Mouse (Mus musculus) myocyte (in vitro differentiated cells): ENCODE measurements at regions not wholly inside any gene's neighbourhood (a gene's known extent, or its start where the extent isn't known, plus 50 kb on each side); places are given as distances from the start of the nearest gene placed in this dataset.

Experiments used
- H3K27me3 ChIP-seq: one replicate; pipeline ENCODE4 v1.6.1; 2011; ENCODE audit not compliant: control insufficient read depth, insufficient read depth, insufficient read length
- H3K36me3 ChIP-seq: one replicate; pipeline ENCODE4 v1.6.1; 2011; ENCODE audit not compliant: control insufficient read depth, insufficient read depth
- H3K4me2 ChIP-seq: one replicate; pipeline ENCODE4 v1.6.1; 2011; ENCODE audit warnings: low read depth, control low read depth
- H3K4me3 ChIP-seq: one replicate; pipeline ENCODE4 v1.5.1; 2011; ENCODE audit warnings: mild to moderate bottlenecking, control low read depth, moderate library complexity
- H3K79me2 ChIP-seq: one replicate; pipeline ENCODE4 v1.6.1; 2011; ENCODE audit not compliant: control insufficient read depth, insufficient read depth
- H3ac ChIP-seq: one replicate; pipeline ENCODE4 v1.6.1; 2011; ENCODE audit not compliant: control insufficient read depth, insufficient read length
- CEBPB ChIP-seq: IDR thresholded peaks from 2 replicates; pipeline ENCODE4 v1.6.1; 2011; ENCODE audit warnings: mild to moderate bottlenecking, moderate library complexity; ENCODE audit not compliant: poor library complexity, insufficient read depth, severe bottlenecking
- E2F4 ChIP-seq: IDR thresholded peaks from one replicate; pipeline ENCODE4 v1.6.1; 2011; ENCODE audit warnings: mild to moderate bottlenecking, control low read depth, moderate library complexity; ENCODE audit not compliant: insufficient read depth
- MAX ChIP-seq: IDR thresholded peaks from one replicate; pipeline ENCODE4 v1.6.1; 2011; ENCODE audit warnings: low read depth, mild to moderate bottlenecking, control low read depth
- MYOD1 ChIP-seq, 3 experiments: IDR thresholded peaks; one replicate each; pipeline ENCODE4 v1.6.1; 2011; ENCODE audit warnings: control low read depth in 2 of 3, low read depth in 2 of 3, mild to moderate bottlenecking in 2 of 3, moderate library complexity in 1 of 3; ENCODE audit not compliant: insufficient read length in 2 of 3, control insufficient read depth in 1 of 3
- MYOG ChIP-seq, 3 experiments: IDR thresholded peaks; one replicate each; pipeline ENCODE4 v1.6.1; 2011; ENCODE audit warnings: control low read depth in 2 of 3, low read depth in 2 of 3, mild to moderate bottlenecking in 2 of 3; ENCODE audit not compliant: insufficient read length in 2 of 3, control insufficient read depth in 1 of 3, insufficient read depth in 1 of 3
- POLR2A ChIP-seq: IDR thresholded peaks from one replicate; pipeline ENCODE4 v1.6.1; 2011; ENCODE audit warnings: low read depth, mild to moderate bottlenecking, control low read depth, moderate library complexity; ENCODE audit not compliant: insufficient read length
- POLR2AphosphoS2 ChIP-seq: IDR thresholded peaks from one replicate; pipeline ENCODE4 v1.6.1; 2011; ENCODE audit warnings: low read depth, control low read depth; ENCODE audit not compliant: insufficient read length
- REST ChIP-seq: IDR thresholded peaks from one replicate; pipeline ENCODE4 v1.6.1; 2011; ENCODE audit warnings: mild to moderate bottlenecking, control low read depth, moderate library complexity; ENCODE audit not compliant: insufficient read depth, insufficient read length
- SRF ChIP-seq: IDR thresholded peaks from one replicate; pipeline ENCODE4 v1.6.1; 2011; ENCODE audit warnings: low read depth; ENCODE audit not compliant: control insufficient read depth, insufficient read length
- TCF12 ChIP-seq: IDR thresholded peaks from one replicate; pipeline ENCODE4 v1.6.1; 2011; ENCODE audit warnings: mild to moderate bottlenecking, control low read depth; ENCODE audit not compliant: poor library complexity, insufficient read depth, severe bottlenecking
- TCF3 ChIP-seq: IDR thresholded peaks from one replicate; pipeline ENCODE4 v1.6.1; 2011; ENCODE audit warnings: low read depth, control low read depth; ENCODE audit not compliant: insufficient read length
- USF1 ChIP-seq: IDR thresholded peaks from one replicate; pipeline ENCODE4 v1.6.1; 2011; ENCODE audit warnings: low read depth, mild to moderate bottlenecking, control low read depth, moderate library complexity

DNA sequence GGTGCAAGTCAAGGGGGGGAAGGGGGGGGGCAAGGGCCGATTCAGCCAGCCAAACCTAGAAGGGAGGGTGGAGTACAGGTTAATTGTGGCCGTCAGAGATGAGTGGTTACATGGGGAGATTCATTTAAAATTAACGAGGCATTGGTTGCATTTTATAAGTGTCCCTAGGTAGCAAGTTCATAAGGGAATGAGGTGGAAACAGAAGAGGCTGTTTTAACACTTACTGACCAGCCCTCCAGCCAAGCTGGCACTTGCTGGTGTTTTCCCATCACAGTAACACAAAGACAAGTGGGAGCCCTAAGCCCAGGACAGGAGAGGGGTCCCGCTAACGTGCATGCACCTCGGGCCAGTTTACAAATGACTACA, 309.1 kb upstream of the Jarid2 start:
- TF ChIP-seq MYOD1 (IDR thresholded peaks at IDR 0.05; ENCODE audit: control insufficient read depth in 1 of 3, insufficient read length in 2 of 3, low read depth in 2 of 3): no peak
- Histone ChIP-seq H3K4me2 (no peak overlapping the region), H3K36me3 (no peaks in the 10 kb centered on the region), H3K79me2 (no peaks in the 10 kb centered on the region), H3K4me3 (no peak overlapping the region), H3ac (no peak overlapping the region), H3K27me3 (no peaks in the 10 kb centered on the region)

GRCm38 (mm10) chr13:44420941-44421340, 308.3 kb upstream of the Jarid2 start:
- no peak for TF ChIP-seq CEBPB
- no peak for TF ChIP-seq POLR2AphosphoS2
- TF ChIP-seq USF1: no peak
- TF ChIP-seq SRF: no peak
- TF ChIP-seq TCF3: no peak
- no peak for TF ChIP-seq E2F4
- TF ChIP-seq MYOD1 (IDR thresholded peaks at IDR 0.05; ENCODE audit: control insufficient read depth in 1 of 3, insufficient read length in 2 of 3, low read depth in 2 of 3): no peak
- TF ChIP-seq POLR2A: no peak
- TF ChIP-seq MAX: no peak
- no peak for TF ChIP-seq REST
- TF ChIP-seq TCF12: no peak
- no peak for TF ChIP-seq MYOG (IDR thresholded peaks at IDR 0.05; ENCODE audit: control insufficient read depth in 1 of 3, insufficient read depth in 1 of 3, insufficient read length in 2 of 3, low read depth in 2 of 3)
- Histone ChIP-seq H3K27me3 (no peaks in the 10 kb centered on the region), H3K36me3 (no peaks in the 10 kb centered on the region), H3ac (no peak overlapping the region), H3K79me2 (no peaks in the 10 kb centered on the region), H3K4me2 (no peak overlapping the region), H3K4me3 (no peak overlapping the region)

- Histone ChIP-seq H3K79me2 (no peaks in the 10 kb centered on the region), H3K36me3 (no peaks in the 10 kb centered on the region), H3ac (no peak overlapping the region), H3K27me3 (no peaks in the 10 kb centered on the region), H3K4me2 (no peak overlapping the region), H3K4me3 (no peak overlapping the region)
- TF ChIP-seq MYOD1 (IDR thresholded peaks at IDR 0.05; ENCODE audit: control insufficient read depth in 1 of 3, insufficient read length in 2 of 3, low read depth in 2 of 3) (no peak), MYOG (IDR thresholded peaks at IDR 0.05; ENCODE audit: control insufficient read depth in 1 of 3, insufficient read depth in 1 of 3, insufficient read length in 2 of 3, low read depth in 2 of 3) (no peak), TCF3 (no peak)
Measured at GRCm38 (mm10) chr13:44421426-44421825, 307.8 kb upstream of the Jarid2 start.

GRCm38 (mm10) chr13:44421922-44422321, 307.4 kb upstream of the Jarid2 start:
- H3K79me2 ChIP-seq: no peaks in the 10 kb centered on the region
- no peak overlapping the region for H3K4me2 ChIP-seq
- H3ac ChIP-seq: no peak overlapping the region
- TF ChIP-seq MAX: no peak
- TF ChIP-seq POLR2AphosphoS2: no peak
- no peak for TF ChIP-seq MYOD1 (IDR thresholded peaks at IDR 0.05; ENCODE audit: control insufficient read depth in 1 of 3, insufficient read length in 2 of 3, low read depth in 2 of 3)
- no peak for TF ChIP-seq REST
- TF ChIP-seq SRF: no peak
- TF ChIP-seq TCF12: no peak
- TF ChIP-seq POLR2A: no peak
- TF ChIP-seq USF1: no peak
- TF ChIP-seq CEBPB: no peak
- H3K4me3 ChIP-seq: no peak overlapping the region
- no peaks in the 10 kb centered on the region for H3K27me3 ChIP-seq
- H3K36me3 ChIP-seq: no peaks in the 10 kb centered on the region

DNA sequence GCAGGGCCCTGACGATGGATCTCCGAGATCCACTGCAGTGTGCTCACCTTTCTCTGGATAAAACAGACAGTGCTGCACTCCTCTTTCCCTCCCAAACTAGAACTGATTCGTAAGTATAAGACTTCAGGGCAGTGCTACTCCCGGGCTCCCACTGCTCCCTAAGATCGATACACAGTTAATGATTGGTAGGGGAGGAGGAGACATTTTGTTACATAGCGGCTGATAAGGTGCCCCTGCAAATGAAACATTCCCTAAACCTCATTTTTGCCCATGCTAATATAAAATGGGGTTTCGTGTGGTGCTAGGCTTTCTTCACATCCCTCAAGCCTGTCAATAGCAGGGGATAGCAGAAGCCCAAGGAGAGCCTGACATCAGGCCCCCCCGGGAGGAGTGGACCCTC, 298.8 kb upstream of the Jarid2 start:
- H3K27me3 ChIP-seq: no peaks in the 10 kb centered on the region
- TF ChIP-seq POLR2AphosphoS2: no peak
- no peak overlapping the region for H3K4me3 ChIP-seq
- no peak overlapping the region for H3K4me2 ChIP-seq
- H3ac ChIP-seq: no peak overlapping the region
- H3K36me3 ChIP-seq: no peaks in the 10 kb centered on the region
- no peaks in the 10 kb centered on the region for H3K79me2 ChIP-seq

DNA sequence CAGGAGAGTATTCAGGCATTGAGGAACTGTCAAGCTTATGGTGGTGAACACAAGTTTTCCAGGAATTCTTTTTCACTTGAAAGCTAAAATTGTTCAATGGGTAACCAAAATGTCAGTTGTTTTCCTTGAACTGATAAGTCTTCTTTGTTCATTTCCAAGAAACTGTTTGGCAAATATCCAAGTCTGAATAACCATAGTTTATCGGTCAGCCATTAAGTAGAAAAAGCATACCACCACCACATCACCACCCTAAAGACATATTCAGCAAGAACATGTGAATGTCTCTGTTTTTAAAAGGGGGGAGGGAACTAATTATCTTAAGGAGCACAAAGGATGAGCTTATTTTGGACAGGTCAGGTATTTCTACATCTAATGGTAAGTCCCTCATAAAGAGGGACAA, 291.6 kb upstream of the Jarid2 start:
- Histone ChIP-seq H3K79me2 (no peaks in the 10 kb centered on the region), H3K4me2 (no peak overlapping the region), H3K36me3 (no peaks in the 10 kb centered on the region), H3K27me3 (no peaks in the 10 kb centered on the region), H3K4me3 (no peak overlapping the region), H3ac (no peak overlapping the region)
- TF ChIP-seq TCF3: no peak
- no peak for TF ChIP-seq USF1
- TF ChIP-seq POLR2A: no peak
- TF ChIP-seq E2F4: no peak
